Mouse (Mus musculus) midbrain, embryonic 10.5 days (tissue): ENCODE measurements around the gene Wfdc6a. TPM values are rescaled to one million over a fixed set of nuclear protein-coding genes. Genes with fewer than 3 reads are reported as not detected.

ENCODE experiments used
- DNase-seq: peaks from one replicate; pipeline ENCODE4 v3.0.0-alpha.2; 2017; ENCODE audit warnings: low spot score
- H3K27ac ChIP-seq: fragments of 300-500 bp; sonication (generic); replicated peaks from 2 replicates; pipeline ENCODE4 v1.5.1; 2016; ENCODE audit warnings: mild to moderate bottlenecking
- H3K27me3 ChIP-seq: fragments of 300-500 bp; sonication (generic); 2 replicates; pipeline ENCODE4 v1.6.1; 2016; ENCODE audit warnings: low read depth, mild to moderate bottlenecking; ENCODE audit not compliant: poor library complexity, severe bottlenecking
- H3K36me3 ChIP-seq: fragments of 300-500 bp; sonication (generic); 2 replicates; pipeline ENCODE4 v1.6.1; 2016; ENCODE audit warnings: mild to moderate bottlenecking, moderate library complexity
- H3K4me1 ChIP-seq: fragments of 300-500 bp; sonication (generic); 2 replicates; pipeline ENCODE4 v1.6.1; 2016
- H3K4me3 ChIP-seq: fragments of 300-500 bp; sonication (generic); 2 replicates; pipeline ENCODE4 v1.5.1; 2016; ENCODE audit warnings: mild to moderate bottlenecking, moderate library complexity
- H3K9me3 ChIP-seq: fragments of 300-500 bp; sonication (generic); replicated peaks from 2 replicates; pipeline ENCODE4 v1.6.1; 2016; ENCODE audit warnings: mild to moderate bottlenecking
- WGBS: fragments of 180-500 bp; shearing (Covaris S2); methylation state at CpG from one replicate; pipeline ENCODE4 v1.1.7; 2016; 5-methylcytosine and 5-hydroxymethylcytosine counted together
- polyA plus RNA-seq: library from polyadenylated mRNA; unstranded; fragments of >200 nt; fragmentation: Nextera tagmentation; extraction: Ambion mirVana; gene quantifications from 2 replicates; pipeline ENCODE4 v1.2.1, GENCODE M21; 2016

The Wfdc6a gene
- polyA plus RNA-seq, 1 experiment from 2014 or later, result not detected

DNA sequence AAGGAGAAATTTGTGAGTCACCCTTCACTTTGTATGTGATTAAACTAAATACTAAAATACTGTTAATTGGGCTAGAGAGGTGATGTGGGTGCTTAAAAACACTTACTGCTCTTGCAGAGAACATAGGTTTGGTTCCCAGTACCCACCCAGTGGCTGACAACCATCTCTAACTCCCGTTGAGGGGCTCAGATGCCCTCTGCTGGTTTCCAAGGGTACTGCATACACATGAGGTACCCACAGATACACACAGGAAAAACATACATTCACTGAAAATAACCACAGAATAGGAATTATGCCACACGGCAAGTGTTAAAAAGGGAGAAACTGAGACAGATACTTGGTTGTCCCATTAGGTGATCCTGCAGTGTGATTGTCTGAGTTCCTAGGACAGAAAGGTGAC, 18.2 kb downstream of the Wfdc6a start:
- no peak overlapping the region for H3K4me3 ChIP-seq
- WGBS, result 82% methylated on average over 2 of the region's 2 CpGs
- H3K27ac ChIP-seq, result no peak overlapping the region
- peaks cover 8% of the 10 kb centered on the region; the same call in 1 of the 2 replicates for H3K36me3 ChIP-seq
- DNase-seq, result no peak
- H3K9me3 ChIP-seq, result no peaks in the 10 kb centered on the region
- H3K27me3 ChIP-seq, result peaks cover 18% of the 10 kb centered on the region
- H3K4me1 ChIP-seq, result peaks cover 24% of the 10 kb centered on the region

DNA sequence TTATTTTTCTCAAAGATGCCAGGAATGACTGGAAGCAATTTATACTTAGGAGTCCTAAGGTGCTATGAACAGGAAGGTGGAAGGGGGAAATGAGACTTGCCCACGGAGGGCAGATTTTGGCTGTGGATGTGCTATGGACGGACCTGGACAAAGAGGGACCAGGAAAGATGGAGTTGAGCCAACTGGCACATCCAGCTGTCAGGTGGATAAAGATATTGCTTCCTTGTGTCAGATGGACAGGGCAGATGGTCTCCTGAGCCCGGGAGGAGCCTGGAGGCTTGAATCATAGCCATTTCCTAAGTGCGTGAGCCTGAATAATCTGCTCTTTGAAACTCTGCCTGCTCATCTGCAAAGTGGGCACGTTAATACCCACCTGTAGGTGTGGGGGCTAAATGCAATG, 20.9 kb downstream of the Wfdc6a start:
- Histone ChIP-seq H3K4me1 (peaks cover 25% of the 10 kb centered on the region), H3K27me3 (peaks cover 29% of the 10 kb centered on the region), H3K4me3 (no peak overlapping the region), H3K9me3 (no peaks in the 10 kb centered on the region), H3K27ac (no peak overlapping the region), H3K36me3 (peaks cover 8% of the 10 kb centered on the region; the same call in 1 of the 2 replicates)
- 84% methylated on average over 5 of the region's 5 CpGs for WGBS
- DNase-seq, result no peak

DNA sequence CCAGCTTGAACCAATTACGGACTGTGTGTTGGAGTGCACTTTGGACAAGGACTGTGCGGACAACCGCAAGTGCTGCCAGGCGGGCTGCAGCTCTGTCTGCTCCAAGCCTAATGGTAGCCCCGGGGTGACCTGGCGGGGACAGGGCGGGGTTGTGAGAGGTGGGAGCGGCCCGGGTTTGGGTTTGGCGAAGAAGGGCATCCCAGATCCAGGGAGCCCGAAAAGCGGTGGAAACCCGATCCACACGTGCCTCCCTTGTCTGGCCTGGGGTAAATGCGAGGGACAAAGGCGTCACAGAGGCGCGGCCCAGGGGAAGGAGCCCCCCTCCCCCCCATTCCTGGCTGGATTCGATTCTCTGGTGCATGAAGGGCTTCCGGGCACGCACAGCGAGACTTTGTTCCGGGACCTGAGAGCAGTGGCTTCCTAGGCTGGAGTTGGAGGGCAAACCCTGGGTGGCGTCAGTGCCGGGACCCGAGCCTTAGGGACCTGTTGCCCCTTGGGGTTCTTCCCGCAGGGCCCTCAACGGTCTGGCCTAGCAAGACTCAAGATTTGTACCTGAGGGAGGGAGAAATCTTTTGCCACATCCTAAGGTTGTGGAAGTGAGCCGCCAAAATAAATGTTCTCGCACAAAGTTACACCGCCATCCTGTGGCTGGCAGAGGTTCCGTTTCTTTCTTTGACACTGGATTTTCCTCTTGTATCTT, 21.8 kb downstream of the Wfdc6a start:
- H3K36me3 ChIP-seq, result peaks cover 8% of the 10 kb centered on the region; the same call in 1 of the 2 replicates
- WGBS, result under 1% methylated on average over 32 of the region's 32 CpGs
- DNase-seq, result peak; percentile 77
- peaks cover 25% of the 10 kb centered on the region for H3K4me1 ChIP-seq
- peak overlapping the region; percentile 58 for H3K4me3 ChIP-seq
- no peaks in the 10 kb centered on the region for H3K9me3 ChIP-seq
- H3K27me3 ChIP-seq, result peaks cover 29% of the 10 kb centered on the region
- peak overlapping the region; percentile 87 for H3K27ac ChIP-seq

DNA sequence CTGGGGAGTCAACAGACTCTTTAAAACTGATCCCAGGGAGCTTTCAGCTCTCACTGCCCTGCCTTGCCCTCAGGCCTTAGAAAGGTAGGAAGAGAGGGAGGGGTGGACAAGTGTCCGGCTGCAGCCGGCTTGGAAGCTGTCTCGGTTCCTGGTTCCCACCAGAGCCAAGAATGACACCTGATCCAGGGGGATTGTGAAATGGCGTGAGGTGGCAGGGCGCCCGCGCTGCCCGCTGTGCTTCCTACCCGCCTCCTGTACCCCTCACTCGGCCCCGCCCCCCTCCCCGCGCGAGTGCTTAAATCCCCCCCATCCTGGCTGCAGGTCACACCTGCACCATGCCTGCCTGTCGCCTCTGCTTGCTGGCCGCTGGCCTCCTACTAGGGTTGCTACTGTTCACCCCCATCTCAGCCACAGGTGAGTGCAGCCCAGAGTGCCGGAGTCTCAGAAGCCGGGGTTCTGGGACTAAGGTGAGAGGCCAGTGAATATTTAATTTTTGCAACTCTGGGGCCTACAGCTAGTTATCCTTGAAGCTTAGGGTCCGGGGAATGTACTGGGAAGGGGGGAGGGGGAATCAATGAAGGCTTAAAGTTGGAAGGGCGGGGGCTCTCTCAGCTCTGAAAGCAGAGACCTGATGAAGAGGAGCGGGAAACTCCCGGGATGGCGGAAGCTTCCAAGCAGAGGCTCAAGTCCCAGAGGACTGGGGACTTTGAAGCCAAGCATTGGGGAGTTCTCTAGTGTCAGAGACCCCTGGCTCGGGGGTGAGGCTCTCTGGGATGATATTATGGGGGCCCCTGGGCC, 22.7 kb downstream of the Wfdc6a start, which contains the start of gene Wfdc2:
Gene Wfdc2 (plus strand): TSS at position 23 of the 798 bp plus-strand sequence.
- whole genome bisulfite sequencing, result 2% methylated on average over 24 of the region's 24 CpGs
- no peaks in the 10 kb centered on the region for H3K9me3 ChIP-seq

DNA sequence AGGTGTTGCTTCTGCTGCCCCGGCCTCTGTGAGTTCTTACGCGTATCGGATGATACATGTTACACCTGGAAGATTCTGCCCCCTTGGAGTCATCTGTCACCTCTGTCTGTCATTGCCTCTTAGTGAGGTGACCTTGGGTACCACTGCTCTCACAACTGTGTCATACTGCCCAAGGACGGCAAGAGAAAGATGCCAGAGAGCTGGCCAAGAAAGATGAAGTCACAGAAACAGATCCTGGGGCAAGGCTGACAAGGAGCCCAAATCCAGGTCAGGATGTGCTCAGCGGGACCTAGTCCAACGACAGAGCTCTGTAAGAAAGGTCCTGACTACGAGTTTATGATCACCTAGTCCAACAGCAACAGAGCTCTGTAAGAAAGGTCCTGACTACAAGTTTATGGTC, 25.1 kb downstream of the Wfdc6a start:
- no peak overlapping the region for H3K4me3 ChIP-seq
- H3K9me3 ChIP-seq, result no peaks in the 10 kb centered on the region
- peaks cover 29% of the 10 kb centered on the region for H3K27me3 ChIP-seq
- WGBS, result 90% methylated on average over 8 of the region's 8 CpGs
- DNase-seq, result no peak
- no peaks in the 10 kb centered on the region for H3K36me3 ChIP-seq
- no peak overlapping the region for H3K27ac ChIP-seq
- H3K4me1 ChIP-seq, result peaks cover 25% of the 10 kb centered on the region

More for the DNA sequence above, 22.7 kb downstream of the Wfdc6a start, which contains the start of gene Wfdc2:
- peaks cover 25% of the 10 kb centered on the region for H3K4me1 ChIP-seq
- peaks cover 29% of the 10 kb centered on the region for H3K27me3 ChIP-seq
- H3K36me3 ChIP-seq, result peaks cover 8% of the 10 kb centered on the region; the same call in 1 of the 2 replicates
- H3K27ac ChIP-seq, result peak within 1 kb of the TSS; percentile 87
- H3K4me3 ChIP-seq, result peak within 1 kb of the TSS; percentile 58
- DNase-seq, result peak; percentile 18

DNA sequence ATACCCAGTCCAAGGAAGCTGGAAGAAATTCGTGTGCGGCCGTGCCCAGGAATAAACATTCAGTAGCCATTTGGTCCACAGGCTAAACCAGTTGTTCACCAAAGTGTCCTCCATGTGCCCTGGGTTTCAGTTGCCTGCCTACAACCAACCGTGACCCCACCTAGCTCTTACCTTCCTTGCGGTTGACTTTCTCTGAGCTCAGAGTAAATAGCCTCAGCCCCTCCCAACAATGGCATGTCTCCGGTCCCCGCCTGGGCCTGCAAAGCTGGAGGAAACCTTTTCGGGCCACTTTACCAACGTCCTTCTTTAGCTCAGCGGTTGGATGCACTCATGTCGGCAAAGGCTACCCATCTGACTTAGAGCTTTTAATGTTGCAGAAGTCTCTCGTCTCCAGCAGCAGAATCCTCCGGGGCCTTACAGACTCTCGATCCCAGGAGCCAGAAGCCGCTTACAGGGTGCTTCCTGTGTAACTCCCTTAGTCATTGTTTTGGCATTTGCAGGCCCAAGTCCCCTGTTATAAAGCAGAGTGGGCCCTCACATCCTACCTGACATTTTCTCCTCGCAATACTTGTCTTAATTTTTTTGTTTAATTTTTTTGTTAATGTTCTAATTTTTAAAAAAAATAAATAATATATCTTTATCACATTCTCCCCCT, 26.1 kb downstream of the Wfdc6a start:
- no peak for DNase-seq
- Histone ChIP-seq H3K4me3 (no peak overlapping the region), H3K9me3 (no peaks in the 10 kb centered on the region), H3K4me1 (peaks cover 22% of the 10 kb centered on the region), H3K27me3 (peaks cover 23% of the 10 kb centered on the region), H3K36me3 (no peaks in the 10 kb centered on the region), H3K27ac (no peak overlapping the region; the same call in 1 of the 2 replicates)
- WGBS, result 46% methylated on average over 16 of the region's 16 CpGs

DNA sequence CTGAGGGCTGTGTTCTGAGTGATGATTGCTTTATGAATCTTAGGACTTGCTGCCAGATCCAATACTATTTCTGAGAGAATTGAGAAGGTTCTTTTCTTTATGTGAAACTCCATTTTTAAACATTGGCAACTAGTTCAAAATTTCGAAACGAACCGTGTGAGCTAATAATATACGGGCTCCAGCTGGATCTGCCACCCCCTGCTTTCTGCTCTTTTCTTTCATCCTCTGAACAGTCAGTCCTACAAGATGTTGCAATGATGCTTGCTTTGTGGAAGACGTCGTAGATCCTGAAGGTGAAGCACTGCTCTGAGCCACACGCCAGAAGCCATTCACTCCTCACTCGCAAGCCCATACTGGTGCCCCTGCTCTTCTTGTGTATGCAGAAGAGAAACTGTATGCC, 26.8 kb downstream of the Wfdc6a start:
- no peaks in the 10 kb centered on the region for H3K36me3 ChIP-seq
- peaks cover 23% of the 10 kb centered on the region for H3K27me3 ChIP-seq
- DNase-seq, result no peak
- H3K9me3 ChIP-seq, result no peaks in the 10 kb centered on the region
- H3K27ac ChIP-seq, result no peak overlapping the region
- peaks cover 15% of the 10 kb centered on the region for H3K4me1 ChIP-seq
- no peak overlapping the region for H3K4me3 ChIP-seq
- 88% methylated on average over 8 of the region's 8 CpGs for WGBS

DNA sequence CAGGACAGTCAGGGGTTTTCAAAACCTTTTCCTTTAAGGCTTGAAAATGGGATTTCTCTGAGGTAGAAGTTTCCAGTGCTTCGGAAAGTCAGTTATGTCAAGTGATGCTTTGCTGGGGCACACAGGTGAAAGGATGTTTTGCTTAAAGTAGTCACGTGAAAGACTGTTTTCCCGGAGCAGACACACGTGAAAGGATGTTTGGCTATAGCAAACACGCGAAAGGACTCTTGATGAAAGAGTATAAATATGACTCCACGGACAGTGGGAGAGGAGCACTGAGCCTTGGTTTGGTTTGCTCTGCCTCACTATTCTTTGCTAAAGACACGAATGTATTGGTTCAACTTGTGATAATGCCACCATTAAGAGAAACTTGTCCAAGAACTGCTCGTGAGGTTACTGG, 33.7 kb downstream of the Wfdc6a start:
- no peak overlapping the region for H3K4me3 ChIP-seq
- no peak overlapping the region for H3K27ac ChIP-seq
- DNase-seq, result no peak
- H3K36me3 ChIP-seq, result no peaks in the 10 kb centered on the region
- peaks cover 17% of the 10 kb centered on the region for H3K4me1 ChIP-seq
- no peaks in the 10 kb centered on the region for H3K9me3 ChIP-seq
- H3K27me3 ChIP-seq, result 0 out of 2 replicates have a peak, but pooled peaks cover 3% of the 10 kb centered on the region
- WGBS, result 93% methylated on average over 9 of the region's 9 CpGs

DNA sequence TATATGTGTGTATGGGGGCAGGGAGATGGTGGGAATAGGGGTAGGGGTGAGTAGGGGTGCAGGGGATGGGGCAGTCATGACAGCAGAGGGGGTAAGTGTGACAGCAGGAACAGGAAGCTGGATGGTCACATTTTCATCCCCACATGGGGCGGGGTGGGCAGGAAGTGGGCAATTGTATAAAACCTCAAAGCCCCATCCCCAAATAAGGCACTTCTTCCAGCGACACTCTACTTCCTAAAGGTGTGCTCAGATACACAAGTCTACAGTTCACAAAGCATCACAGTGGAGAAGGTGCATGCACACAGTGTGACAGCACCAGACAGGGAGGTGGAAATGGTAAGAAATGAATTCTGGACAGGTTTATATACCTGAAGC, 34.4 kb downstream of the Wfdc6a start:
- Histone ChIP-seq H3K9me3 (no peaks in the 10 kb centered on the region), H3K4me3 (no peak overlapping the region), H3K27me3 (0 out of 2 replicates have a peak, but pooled peaks cover 3% of the 10 kb centered on the region), H3K36me3 (no peaks in the 10 kb centered on the region), H3K27ac (no peak overlapping the region), H3K4me1 (peaks cover 17% of the 10 kb centered on the region)
- DNase-seq, result no peak
- 73% methylated on average over 2 of the region's 2 CpGs for WGBS

DNA sequence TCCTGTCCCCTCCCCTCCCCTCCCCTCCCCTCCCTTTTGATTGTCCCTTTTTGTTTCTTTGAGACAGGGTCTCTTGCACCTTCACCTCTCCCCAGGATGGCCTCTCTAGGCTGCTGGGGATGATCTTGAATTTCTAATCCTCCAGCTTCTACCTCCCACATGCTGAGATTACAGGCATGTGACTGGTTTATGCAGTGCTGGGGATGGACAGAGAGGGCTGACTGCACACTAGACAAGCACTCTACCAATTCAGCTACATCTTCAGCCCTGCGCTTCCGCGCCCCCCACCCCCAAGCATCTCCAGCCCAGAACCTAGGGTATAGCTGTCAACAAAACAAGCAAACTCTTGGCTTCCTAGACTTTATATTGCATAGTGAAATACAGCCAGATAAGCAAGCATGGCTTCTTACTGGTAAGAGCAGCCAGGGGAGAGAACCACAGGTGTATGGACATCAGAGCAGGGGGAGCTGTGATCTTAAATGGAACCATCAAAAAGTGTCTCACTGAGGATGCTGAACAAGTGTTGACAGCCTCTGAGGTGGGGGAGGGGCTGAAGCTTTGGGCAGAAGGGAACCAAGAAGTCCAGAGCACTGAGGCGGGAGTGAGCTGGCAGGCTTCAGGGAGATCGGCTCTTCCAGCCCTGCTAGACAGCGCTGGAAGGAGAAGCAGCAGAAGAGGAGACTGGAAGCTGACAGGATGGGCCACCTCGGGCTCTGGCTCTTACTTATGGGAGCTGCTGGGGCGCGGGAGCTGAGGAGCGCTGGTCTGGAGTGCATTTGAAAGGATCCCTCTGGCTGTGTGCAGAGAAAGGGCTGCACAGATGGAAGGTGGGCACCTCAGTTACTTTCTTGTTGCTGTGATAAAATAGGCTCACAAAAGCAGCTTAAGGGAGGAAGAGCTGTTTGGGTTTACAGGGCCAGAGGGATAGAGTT, 35.0 kb downstream of the Wfdc6a start:
- no peaks in the 10 kb centered on the region for H3K36me3 ChIP-seq
- DNase-seq, result peak; percentile 18
- WGBS, result 18% methylated on average over 10 of the region's 10 CpGs
- H3K27me3 ChIP-seq, result 0 out of 2 replicates have a peak, but pooled peaks cover 3% of the 10 kb centered on the region
- peak overlapping the region; percentile 20 for H3K4me3 ChIP-seq
- H3K4me1 ChIP-seq, result peaks cover 17% of the 10 kb centered on the region
- no peak overlapping the region; the same call in 1 of the 2 replicates for H3K27ac ChIP-seq
- no peaks in the 10 kb centered on the region for H3K9me3 ChIP-seq

DNA sequence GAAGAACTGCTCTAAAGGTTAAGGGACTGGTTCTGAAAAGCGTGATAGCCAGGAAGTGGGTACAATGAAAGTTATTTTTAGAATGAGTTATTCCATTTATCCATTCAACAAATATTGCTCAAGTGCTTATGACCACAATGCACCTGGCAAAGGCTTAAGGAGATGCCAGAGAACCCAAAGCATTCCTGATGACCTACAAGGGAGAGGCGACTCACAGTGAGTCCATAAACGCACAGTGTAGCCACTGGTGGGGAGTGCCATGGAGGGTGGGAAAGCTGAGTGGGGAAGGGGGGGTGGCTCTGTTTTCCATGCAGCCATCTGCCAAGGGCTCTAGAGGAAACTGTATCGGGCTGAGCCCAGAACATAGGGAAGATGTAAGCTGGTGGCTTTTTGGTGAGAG, 35.9 kb downstream of the Wfdc6a start:
- peaks cover 17% of the 10 kb centered on the region for H3K4me1 ChIP-seq
- peak overlapping the region; percentile 17; the same call in 1 of the 2 replicates for H3K27ac ChIP-seq
- DNase-seq, result no peak
- H3K27me3 ChIP-seq, result 0 out of 2 replicates have a peak, but pooled peaks cover 3% of the 10 kb centered on the region
- H3K36me3 ChIP-seq, result no peaks in the 10 kb centered on the region
- no peak overlapping the region for H3K4me3 ChIP-seq
- 49% methylated on average over 4 of the region's 4 CpGs for WGBS
- H3K9me3 ChIP-seq, result no peaks in the 10 kb centered on the region
